Mouse (Mus musculus) C2C12 (cell line): ENCODE measurements around the gene Tnfsf13.

Source experiments
- CEBPB ChIP-seq: IDR thresholded peaks from one replicate; pipeline ENCODE4 v1.6.1; 2011; ENCODE audit warnings: low read depth, mild to moderate bottlenecking, control low read depth, moderate library complexity
- CTCF ChIP-seq: IDR thresholded peaks from one replicate; pipeline ENCODE4 v1.5.1; 2011; ENCODE audit not compliant: control insufficient read depth, insufficient read depth, insufficient read length
- MAX ChIP-seq: IDR thresholded peaks from one replicate; pipeline ENCODE4 v1.6.1; 2011; ENCODE audit warnings: mild to moderate bottlenecking, control low read depth

DNA sequence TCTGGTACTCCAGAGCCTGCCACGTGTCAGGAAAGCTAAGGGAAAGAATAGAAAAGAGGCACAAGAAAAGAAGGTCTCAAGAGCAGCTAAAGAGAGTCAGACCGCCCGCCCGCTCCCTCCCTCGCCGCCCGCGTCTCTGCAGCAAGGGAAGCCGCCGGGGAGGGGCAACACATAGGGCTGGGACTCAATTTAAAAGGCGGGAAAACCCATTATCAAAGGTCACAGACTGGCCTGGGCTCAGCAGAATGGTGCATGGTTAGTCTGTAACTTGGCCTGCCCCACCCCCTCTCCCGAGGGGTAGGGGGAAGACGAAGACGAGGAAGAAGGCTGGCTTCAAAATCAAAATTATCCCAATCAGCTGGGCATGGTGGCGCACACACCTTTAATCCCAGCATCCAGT is 33.1 kb upstream of the Tnfsf13 start:
- no peak for TF ChIP-seq CTCF
- no peak for TF ChIP-seq CEBPB
- TF ChIP-seq MAX, result no peak
